Comparison of ENCODE assay signal across 23 mouse cellular contexts in the genomic region with DNA sequence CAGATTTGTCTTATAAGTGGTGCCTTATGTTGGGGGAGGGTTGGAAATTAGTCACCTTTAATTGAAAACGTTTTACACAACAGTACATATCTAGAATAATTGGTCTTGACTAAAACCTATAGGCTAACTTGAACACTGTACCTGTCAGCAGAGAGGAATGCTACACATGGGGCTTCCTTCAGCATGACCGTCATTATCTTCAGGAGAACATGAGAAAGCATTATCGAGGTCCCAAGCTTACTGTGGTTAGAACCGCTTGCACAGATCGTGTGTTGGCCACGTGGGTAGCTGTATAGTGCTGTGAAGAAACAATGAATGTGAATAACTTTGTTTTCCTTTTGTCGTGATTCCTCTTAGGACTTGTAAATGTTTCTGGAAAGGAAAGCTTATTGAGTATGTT. TPM values are rescaled to one million over a fixed set of nuclear protein-coding genes. Genes with fewer than 3 reads are reported as not detected.
DNase-seq lines count a peak whose midpoint lies in the region; ATAC-seq and TF ChIP-seq lines count a peak whose summit lies in the region.
"Had no signal": no experiment of that assay in that cellular context is flagged by ENCODE, and none has a peak within 500 bp of the region (broad histone marks: within the 10 kb centered on the region; RNA-seq: fewer than 3 reads in every experiment).

No protein-coding gene starts in this region.

- H3K9ac ChIP-seq in liver, embryonic 11.5 days (ENCODE audit: low read depth, low read length): no peak overlapping the region
- H3K9ac ChIP-seq in liver, embryonic 14.5 days (replicated peaks): no peak overlapping the region
- no peak overlapping the region for H3K9ac ChIP-seq in midbrain, embryonic 13.5 days (replicated peaks)
- H3K9ac ChIP-seq: forebrain, postnatal 0 days; neural tube, embryonic 15.5 days had no signal

- H3K27me3 ChIP-seq in liver, embryonic 11.5 days (replicated peaks; ENCODE audit: control insufficient read depth, insufficient read depth, low read length): no peaks in the 10 kb centered on the region
- no peaks in the 10 kb centered on the region for H3K27me3 ChIP-seq in liver, embryonic 14.5 days (ENCODE audit: control insufficient read depth, insufficient read depth, low read length)
- no peaks in the 10 kb centered on the region for H3K27me3 ChIP-seq in midbrain, embryonic 13.5 days
- H3K27me3 ChIP-seq: neural tube, embryonic 15.5 days had no signal

- no peak overlapping the region for H3K27ac ChIP-seq in liver, embryonic 11.5 days (ENCODE audit: low read depth, low read length)
- no peak overlapping the region for H3K27ac ChIP-seq in liver, embryonic 14.5 days
- H3K27ac ChIP-seq in midbrain, embryonic 13.5 days: no peak overlapping the region
- H3K27ac ChIP-seq: forebrain, embryonic 10.5 days; heart, embryonic 10.5 days; left cerebral cortex, adult 2 months; neural tube, embryonic 15.5 days had no signal

- WGBS in liver, embryonic 11.5 days: 45% methylated on average over 7 of the region's 7 CpGs
- WGBS in liver, embryonic 14.5 days (ENCODE audit: insufficient replicate concordance): 20% methylated on average over 7 of the region's 7 CpGs
- 88% methylated on average over 7 of the region's 7 CpGs for WGBS in midbrain, embryonic 13.5 days

- no peak for TF ChIP-seq EP300 in liver, embryonic 14.5 days (IDR thresholded peaks at IDR 0.05; ENCODE audit: low read depth)

- H3K36me3 ChIP-seq in liver, embryonic 11.5 days (ENCODE audit: control insufficient read depth, insufficient read depth, low read length): 0 out of 2 replicates have a peak, but pooled peaks cover 4% of the 10 kb centered on the region
- H3K36me3 ChIP-seq in liver, embryonic 14.5 days (replicated peaks; ENCODE audit: control insufficient read depth, insufficient read depth, low read depth): no peaks in the 10 kb centered on the region; the same call in 1 of the 2 replicates
- no peaks in the 10 kb centered on the region for H3K36me3 ChIP-seq in midbrain, embryonic 13.5 days
- H3K36me3 ChIP-seq: heart, embryonic 10.5 days; neural tube, embryonic 15.5 days had no signal

- H3K4me2 ChIP-seq in liver, embryonic 11.5 days: no peak overlapping the region; the same call in 1 of the 2 replicates
- no peak overlapping the region for H3K4me2 ChIP-seq in liver, embryonic 14.5 days (ENCODE audit: low read depth)
- no peak overlapping the region for H3K4me2 ChIP-seq in midbrain, embryonic 13.5 days (replicated peaks)
- H3K4me2 ChIP-seq: neural tube, embryonic 15.5 days had no signal

- TF ChIP-seq CTCF in liver, embryonic 14.5 days (IDR thresholded peaks at IDR 0.05; ENCODE audit: low read depth): no peak

- peak; percentile 74 for ATAC-seq in liver, embryonic 11.5 days (replicated peaks; ENCODE audit: low FRiP score)
- ATAC-seq in liver, embryonic 14.5 days (ENCODE audit: insufficient read depth): peak; percentile 64
- ATAC-seq in midbrain, embryonic 13.5 days: no peak
- ATAC-seq: forebrain, postnatal 0 days; hindbrain, embryonic 16.5 days; intestine, postnatal 0 days had no signal

- no peak overlapping the region for H3K4me3 ChIP-seq in liver, embryonic 11.5 days (ENCODE audit: low read depth, low read length)
- no peak overlapping the region for H3K4me3 ChIP-seq in liver, embryonic 14.5 days (ENCODE audit: insufficient read depth in 1 of 2, low read depth in 2 of 2, low read length in 2 of 2)
- no peak overlapping the region for H3K4me3 ChIP-seq in midbrain, embryonic 13.5 days (replicated peaks)
- H3K4me3 ChIP-seq: forebrain, embryonic 10.5 days; heart, embryonic 10.5 days; left cerebral cortex, adult 2 months; neural tube, embryonic 15.5 days had no signal

- no peak for DNase-seq in liver, embryonic 11.5 days (ENCODE audit: low spot score)
- DNase-seq in liver: no peak
- DNase-seq in c-Kit-positive CD71-positive TER-119-positive erythroid progenitor cells, embryonic 14.5 days (ENCODE audit: low spot score): peak; percentile 27
- DNase-seq in liver, embryonic 14.5 days (ENCODE audit: low read depth in 3 of 3, low spot score in 3 of 3): no peak
- DNase-seq in naive thymus-derived CD4-positive, alpha-beta T cell, adult 2 months (ENCODE audit: low read depth): peak; percentile 40
- DNase-seq in kidney, postnatal 4 days: no peak
- no peak for DNase-seq in cerebellum, postnatal 14 days
- DNase-seq: adrenal gland, postnatal 14 days; cerebellum, adult 9-10 months; forebrain, postnatal 0 days; gastrocnemius, postnatal 36 days; layer of hippocampus, adult 9-11 months; lung, adult 2 months; lung, postnatal 14 days; thymus, adult 18-20 months; thymus, postnatal 4 days had no signal

- no peaks in the 10 kb centered on the region for H3K9me3 ChIP-seq in liver, embryonic 11.5 days (ENCODE audit: control insufficient read depth, low read length)
- H3K9me3 ChIP-seq in liver, embryonic 14.5 days (ENCODE audit: control insufficient read depth, low read length): no peaks in the 10 kb centered on the region
- no peaks in the 10 kb centered on the region for H3K9me3 ChIP-seq in midbrain, embryonic 13.5 days
- H3K9me3 ChIP-seq: forebrain, embryonic 10.5 days; heart, embryonic 10.5 days; neural tube, embryonic 15.5 days had no signal

- peaks cover 47% of the 10 kb centered on the region for H3K4me1 ChIP-seq in liver, embryonic 11.5 days (replicated peaks; ENCODE audit: control insufficient read depth, insufficient read depth, low read length)
- peaks cover 30 to 47% of the 10 kb centered on the region in 2 experiments for H3K4me1 ChIP-seq in liver, embryonic 14.5 days (replicated peaks; ENCODE audit: control insufficient read depth in 2 of 2, insufficient read depth in 2 of 2, low read length in 1 of 2)
- H3K4me1 ChIP-seq in midbrain, embryonic 13.5 days (replicated peaks): peaks cover 23% of the 10 kb centered on the region

RNA-seq across cellular contexts. Expression of gene Mapk14, which starts 8.7 kb away (rescaled TPM):
- 58.5 and 64.6 TPM in 2 replicates for polyA plus RNA-seq in liver, embryonic 11.5 days (2014; fragmentation: Nextera tagmentation; extraction: Ambion mirVana)
- 30.3 and 37.8 TPM in 2 replicates for polyA plus RNA-seq in liver, embryonic 14.5 days (2012; rRNA removed)
- polyA plus RNA-seq in liver, embryonic 14.5 days (2014; fragmentation: Nextera tagmentation; extraction: Ambion mirVana): 33.2 and 36.1 TPM in 2 replicates
- 23.3 and 27.0 TPM in 2 replicates for polyA plus RNA-seq in midbrain, embryonic 13.5 days (2015; fragmentation: Nextera tagmentation; extraction: Ambion mirVana)

RNA-seq across cellular contexts. Expression of gene Slc26a8, which starts 9.8 kb away (rescaled TPM):
- 0.34 and 0.75 TPM in 2 replicates for polyA plus RNA-seq in liver, embryonic 11.5 days (2014; fragmentation: Nextera tagmentation; extraction: Ambion mirVana)
- 0.26 and 0.35 TPM in 2 replicates for polyA plus RNA-seq in liver, embryonic 14.5 days (2012; rRNA removed)
- 0.11 and 0.21 TPM in 2 replicates for polyA plus RNA-seq in liver, embryonic 14.5 days (2014; fragmentation: Nextera tagmentation; extraction: Ambion mirVana)
- 1.0 and 1.3 TPM in 2 replicates for polyA plus RNA-seq in midbrain, embryonic 13.5 days (2015; fragmentation: Nextera tagmentation; extraction: Ambion mirVana)

RNA-seq across cellular contexts. Expression of gene AC170998.1, which starts 26.1 kb away (rescaled TPM):
- 0.84 and 3.6 TPM in 2 replicates for polyA plus RNA-seq in liver, embryonic 11.5 days (2014; fragmentation: Nextera tagmentation; extraction: Ambion mirVana)
- 0.06 and 0.58 TPM in 2 replicates for polyA plus RNA-seq in liver, embryonic 14.5 days (2012; rRNA removed)
- 0.40 and 0.74 TPM in 2 replicates for polyA plus RNA-seq in liver, embryonic 14.5 days (2014; fragmentation: Nextera tagmentation; extraction: Ambion mirVana)
- polyA plus RNA-seq in midbrain, embryonic 13.5 days (2015; fragmentation: Nextera tagmentation; extraction: Ambion mirVana): 1.8 and 2.3 TPM in 2 replicates

Comparison
In these comparisons a context has a peak if more than half of its experiments do, and no peak if none do; other contexts are left out.
1. DNase-seq: peak in c-Kit-positive CD71-positive TER-119-positive erythroid progenitor cells, embryonic 14.5 days (single experiment) and naive thymus-derived CD4-positive, alpha-beta T cell, adult 2 months (single experiment); none in liver, embryonic 11.5 days (single experiment), liver (single experiment), liver, embryonic 14.5 days (0 of 3), kidney, postnatal 4 days (0 of 2) and cerebellum, postnatal 14 days (0 of 2).